Mouse (Mus musculus) gastrocnemius, adult 8-10 months (tissue): Measurements from ENCODE around the gene Tspan7. TPM values are rescaled to one million over a fixed set of nuclear protein-coding genes. Genes with fewer than 3 reads are reported as not detected.

Experiments
- DNase-seq, 2 experiments: peaks; one replicate each; pipeline ENCODE4 v3.0.0; 2022; ENCODE audit warnings: low spot score in 2 of 2
- total RNA-seq, 4 experiments: library from RNA; stranded (reverse); gene quantifications; 2 replicates each; pipeline ENCODE4 v1.2.4; 2022

Gene Tspan7
- 100 to 1,000 TPM in 3 of 4 experiments, 10 to 100 TPM in 1; 98.9 to 107 (median 106) TPM for total RNA-seq

DNA sequence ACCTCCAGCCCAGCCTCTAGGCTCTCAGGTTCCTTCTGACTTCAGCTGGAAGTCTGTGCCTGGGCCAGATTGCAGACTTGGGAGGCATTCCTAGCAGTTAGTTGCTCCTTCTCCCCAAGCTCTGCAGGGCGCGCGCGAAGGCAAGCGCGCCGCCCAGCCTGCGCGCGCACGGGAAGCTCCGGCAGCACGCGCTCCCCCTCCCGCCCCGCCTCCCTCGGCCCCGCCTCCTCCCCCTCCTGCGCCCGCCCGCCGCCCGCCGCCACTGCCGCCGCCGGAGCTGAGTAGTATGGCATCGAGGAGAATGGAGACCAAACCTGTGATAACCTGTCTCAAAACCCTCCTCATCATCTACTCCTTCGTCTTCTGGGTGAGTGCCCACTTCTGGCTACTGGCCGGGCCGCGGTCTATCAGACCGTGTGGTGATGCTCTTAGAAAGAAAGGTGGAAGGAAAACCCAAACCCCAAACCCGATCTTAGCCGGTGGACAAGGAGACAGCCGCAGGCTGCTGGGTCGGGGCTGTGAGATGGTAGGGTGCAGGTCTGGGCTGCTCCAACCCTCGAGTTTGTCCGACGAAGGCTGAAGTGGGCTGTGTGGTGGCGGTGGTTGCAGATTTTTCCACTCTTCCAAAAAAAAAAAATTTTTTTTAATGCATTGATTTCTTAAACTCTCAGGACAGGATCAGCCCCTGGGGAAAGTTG is at the start of gene Tspan7:
TSS of gene Tspan7 (plus strand) at position 287 of the 698 bp plus-strand sequence.
- peak; percentile 6 to 20 for DNase-seq

DNA sequence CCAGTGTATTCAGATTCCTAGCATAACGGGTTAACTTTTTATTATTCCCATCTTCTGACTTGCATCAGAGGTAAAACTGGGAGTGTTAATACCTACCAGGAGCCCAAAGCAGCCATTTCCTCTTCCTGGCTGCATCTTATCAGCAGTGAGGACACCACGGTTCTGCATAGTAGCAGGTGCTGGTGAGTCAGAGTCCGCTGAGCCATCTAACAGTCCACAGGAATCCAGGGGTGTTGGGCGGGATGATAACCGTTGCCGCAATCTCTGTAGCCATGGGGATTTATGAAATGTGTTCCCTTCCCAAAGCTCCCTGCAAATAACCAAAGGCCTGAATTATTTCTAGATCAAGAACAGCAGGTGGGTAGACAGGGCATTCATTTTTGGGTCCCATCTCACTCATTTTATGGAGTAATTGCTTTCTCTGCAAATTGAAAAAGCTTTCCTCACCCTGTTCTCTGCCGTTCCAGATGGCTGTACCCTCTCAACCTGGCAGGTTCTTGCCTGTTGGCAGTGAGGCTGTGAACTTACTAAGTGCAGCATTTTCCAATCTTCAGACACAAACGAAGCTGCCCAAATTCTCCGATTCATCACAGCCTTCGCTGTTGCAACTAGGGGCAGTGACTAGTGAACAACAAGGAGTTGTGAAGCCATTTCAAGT is 35.5 kb upstream of the Tspan7 start:
- DNase-seq, result no peak

DNA sequence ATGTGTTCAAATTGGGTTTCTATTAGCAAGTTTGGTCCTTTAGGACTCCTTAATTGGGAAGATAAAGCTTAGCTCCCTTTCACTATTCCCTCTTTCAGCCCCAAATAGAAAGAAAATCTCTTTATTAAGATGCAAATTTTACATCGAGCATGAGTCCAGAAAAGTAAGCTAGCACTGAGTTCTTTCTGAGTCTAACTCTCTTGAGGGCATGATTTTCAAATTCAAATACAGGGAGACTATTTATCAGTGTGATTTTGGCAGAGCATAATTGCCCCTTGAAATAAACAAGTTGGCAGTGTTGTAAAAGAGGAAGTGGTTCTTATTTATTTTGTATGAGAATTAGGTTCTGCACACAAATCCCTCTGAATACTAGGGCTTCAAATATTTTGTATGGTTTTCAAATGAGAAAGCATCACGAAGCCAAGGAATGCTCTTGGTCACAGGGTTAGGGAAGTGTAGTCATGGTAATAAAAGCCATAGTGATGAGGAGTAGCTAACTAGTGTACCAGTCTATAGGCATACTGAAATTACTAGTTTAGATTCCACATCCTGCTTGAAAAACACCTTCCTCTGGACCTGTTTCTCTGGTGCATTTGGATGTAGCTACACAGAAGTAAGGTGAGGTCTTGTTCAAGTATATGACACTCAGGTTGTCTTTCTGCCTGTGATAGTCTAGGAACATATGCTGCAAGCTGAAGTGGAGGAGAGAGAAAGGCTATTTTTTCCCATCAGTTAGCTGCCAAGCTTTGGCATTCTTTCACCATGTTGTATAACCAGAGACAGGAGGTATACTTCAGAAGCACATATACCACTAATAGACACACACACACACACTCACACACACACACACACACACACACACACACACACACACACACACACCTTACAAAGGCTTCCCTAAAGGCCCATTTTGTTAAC is 34.6 kb upstream of the Tspan7 start:
- no peak for DNase-seq

DNA sequence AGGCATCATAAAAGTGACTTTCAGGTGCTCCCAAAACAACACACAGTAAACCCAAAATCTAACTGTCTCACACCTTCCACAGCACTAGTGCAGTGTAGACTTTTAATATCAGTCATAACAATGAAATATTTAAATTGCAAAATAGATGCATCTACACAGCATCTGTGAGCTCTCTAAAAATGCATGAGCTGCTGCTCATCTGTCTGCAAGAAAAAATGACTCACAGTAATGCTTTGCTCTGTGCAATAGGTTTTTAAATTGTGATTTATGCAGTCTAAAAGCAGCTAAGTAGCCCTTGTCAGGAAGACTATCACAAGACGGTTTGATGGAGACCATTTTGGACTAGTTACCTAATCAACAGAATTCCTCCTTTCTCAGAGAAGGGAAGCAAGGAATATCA is 31.2 kb upstream of the Tspan7 start:
- DNase-seq, result no peak

DNA sequence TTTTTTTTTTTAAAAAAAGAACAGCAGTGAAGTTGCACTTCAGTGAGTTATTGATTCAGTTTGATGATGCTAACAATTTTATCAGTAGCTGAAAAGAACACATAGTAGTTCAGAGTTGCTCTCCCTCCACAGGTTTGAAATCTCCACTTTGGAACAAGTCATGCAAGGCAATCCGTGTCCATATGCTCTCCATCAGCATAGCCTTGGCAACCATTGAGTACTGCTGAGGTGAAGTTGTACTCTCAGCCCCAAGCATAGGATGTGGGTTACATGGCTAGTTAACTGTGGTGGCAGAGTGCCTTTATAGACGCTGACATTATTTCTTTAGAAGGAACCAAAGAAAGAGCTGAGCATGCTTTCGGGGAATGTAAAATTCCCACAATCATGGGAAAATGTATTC is 27.7 kb upstream of the Tspan7 start:
- no peak for DNase-seq

DNA sequence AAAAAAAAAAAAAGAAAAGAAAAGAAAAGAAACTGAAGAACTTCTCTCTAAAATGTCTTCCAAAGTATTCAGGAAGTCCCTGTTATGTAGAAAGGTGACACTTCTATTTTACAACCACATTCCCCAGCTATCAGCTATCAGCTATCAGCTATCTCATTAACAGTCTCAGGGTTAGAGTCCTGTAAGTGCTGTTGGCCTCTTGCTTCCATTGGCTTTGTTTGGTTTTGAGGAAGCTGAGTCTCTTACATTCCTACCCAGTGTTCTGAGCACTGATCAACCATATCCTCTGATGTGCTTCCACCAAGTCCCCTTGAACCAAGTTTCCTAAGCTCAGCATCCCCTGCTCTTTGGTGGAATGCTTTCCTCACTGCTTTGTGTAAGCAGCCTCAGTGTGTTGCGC is 7.9 kb upstream of the Tspan7 start:
- DNase-seq, result no peak

DNA sequence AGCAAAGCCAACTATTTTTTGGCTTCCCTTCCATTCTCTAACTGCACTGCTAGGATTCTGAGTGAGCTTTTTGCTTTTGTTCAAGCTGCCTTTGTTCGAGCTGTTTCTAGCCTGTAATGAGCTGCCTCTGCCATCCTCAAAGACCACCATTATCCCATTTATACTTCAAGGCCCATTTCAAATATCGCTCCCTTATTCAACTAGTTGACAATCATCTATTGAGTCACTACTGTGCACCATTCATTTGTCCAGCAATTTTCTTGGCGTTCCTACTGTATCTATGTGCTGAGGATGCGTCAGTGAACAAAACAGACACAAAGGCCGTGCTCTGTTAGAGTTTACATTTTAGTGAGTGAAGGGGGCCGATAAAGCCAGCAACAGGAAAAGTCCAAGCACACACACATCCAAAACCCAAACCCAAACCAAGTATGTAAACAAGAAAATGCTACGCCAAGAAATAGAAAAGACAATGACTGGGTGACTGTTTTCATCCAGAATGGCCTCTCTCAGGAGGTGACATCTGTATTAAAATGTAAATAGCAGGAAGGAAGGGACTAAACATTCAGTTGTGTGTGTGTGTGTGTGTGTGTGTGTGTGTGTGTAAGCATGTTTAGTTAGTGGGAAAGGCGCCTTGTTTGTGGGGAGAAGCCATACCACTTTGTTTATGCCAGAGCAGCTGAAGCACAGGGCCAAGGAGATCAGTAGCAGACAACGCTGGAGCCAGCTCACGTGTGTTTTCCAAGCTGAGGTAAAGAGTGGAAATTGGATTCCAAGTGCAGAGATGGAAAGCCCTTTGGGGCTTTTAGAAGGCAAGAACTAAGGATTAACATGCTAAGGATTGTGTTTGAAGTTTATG is 5.7 kb upstream of the Tspan7 start:
- no peak for DNase-seq

DNA sequence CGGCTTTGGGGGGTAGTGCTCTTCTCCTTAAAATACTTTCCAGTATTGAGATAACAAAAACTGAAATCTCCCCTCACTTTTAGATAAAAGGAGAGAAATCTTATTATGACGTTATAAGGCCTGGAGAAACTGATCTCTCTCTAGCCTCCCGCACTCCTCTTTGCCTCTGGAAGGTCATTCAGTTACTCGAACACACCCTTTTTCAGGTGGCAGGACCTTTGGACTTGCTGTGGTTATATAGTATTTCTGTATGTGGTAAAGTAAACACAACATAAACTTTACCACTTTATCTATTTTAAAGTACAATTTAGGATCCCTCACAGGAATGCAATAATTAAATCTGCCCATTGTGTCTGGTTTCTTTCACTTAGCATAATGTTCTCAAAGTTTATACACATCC is 5.0 kb upstream of the Tspan7 start:
- DNase-seq, result no peak

DNA sequence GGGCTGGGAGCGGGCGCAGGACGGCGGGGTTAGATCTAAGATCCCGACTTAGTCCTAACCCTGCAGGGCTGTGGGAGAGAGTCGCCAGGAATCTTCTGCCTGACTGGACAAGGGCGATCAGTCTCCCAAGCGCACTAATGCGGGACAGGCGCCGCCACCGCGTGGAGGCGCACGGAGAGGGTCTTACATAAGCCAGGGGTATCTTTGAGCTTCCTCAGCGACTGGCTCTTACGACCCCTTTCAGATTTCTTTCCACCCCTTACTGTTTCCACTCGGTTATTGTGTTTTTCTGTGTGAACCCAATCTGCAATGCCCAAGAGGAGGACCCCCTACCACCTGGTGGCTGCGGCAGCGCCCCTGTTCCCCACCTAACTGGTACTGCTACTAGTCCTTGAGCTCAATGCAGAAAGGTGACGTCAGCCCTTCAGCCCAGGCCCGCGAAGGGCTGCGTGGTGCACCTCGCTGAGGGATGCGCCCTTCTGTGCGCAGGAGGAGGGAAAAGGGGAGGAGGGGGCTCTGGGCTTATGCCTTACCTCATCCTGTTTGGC is 780 bp downstream of the Tspan7 start:
- DNase-seq, result peak; percentile 2 to 15

DNA sequence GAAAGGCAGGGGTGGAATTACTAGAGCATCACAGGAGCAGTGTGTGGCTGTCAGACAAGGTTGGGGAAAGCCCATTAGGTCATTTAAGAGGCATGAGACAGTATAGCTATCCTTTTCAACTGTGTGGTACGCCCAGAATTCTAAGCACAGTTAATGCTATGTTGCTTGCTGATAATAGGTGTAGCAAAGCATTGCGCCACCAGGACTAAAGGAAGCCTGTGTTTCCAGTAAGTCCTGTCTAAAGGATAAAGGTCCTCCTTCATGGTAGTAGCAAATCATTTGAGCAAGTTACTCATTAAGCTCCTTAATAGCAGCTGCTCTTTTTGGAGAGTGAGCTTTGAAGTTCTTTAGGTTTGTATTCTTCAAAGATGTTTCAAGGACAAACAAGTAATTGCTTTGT is 13.6 kb downstream of the Tspan7 start:
- DNase-seq, result no peak

DNA sequence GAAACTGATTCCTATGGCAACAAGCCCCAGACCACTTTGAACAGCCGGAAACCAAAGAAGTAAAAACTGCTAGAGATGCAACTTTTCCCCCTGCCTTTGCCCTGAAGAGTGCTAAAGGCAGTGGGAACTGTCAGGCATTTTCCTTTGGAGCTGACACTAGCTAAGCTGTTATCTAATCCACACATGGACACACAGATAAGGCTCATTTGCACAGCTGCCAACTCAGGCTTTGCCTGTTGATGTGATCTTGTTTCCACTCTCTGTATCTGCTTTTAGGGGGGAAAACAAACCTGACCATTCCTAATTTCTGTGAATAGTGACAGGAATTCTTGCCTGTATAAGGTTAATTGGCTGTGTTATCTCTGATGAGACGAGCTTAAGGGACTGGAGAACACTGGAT is 17.7 kb downstream of the Tspan7 start:
- DNase-seq, result no peak

DNA sequence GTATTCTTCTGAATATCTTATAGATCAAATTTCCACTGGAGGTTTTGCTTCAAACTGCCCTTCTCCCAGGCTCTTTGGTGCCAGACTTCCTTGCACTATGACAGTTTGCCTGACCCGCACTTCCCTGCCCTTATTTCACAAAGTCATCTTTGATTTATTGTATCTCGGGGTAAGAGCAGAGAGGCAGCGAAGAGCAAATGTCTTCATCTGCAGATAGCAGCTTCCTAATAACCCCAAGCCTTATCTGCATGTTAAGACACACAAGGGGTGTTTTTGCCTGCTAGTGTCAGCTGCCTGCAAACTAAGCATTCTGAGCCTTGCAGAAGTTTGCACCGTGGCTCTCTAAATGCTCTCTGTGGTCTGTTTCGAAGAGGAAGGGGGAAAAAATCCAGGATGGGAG is 29.5 kb downstream of the Tspan7 start:
- no peak for DNase-seq

DNA sequence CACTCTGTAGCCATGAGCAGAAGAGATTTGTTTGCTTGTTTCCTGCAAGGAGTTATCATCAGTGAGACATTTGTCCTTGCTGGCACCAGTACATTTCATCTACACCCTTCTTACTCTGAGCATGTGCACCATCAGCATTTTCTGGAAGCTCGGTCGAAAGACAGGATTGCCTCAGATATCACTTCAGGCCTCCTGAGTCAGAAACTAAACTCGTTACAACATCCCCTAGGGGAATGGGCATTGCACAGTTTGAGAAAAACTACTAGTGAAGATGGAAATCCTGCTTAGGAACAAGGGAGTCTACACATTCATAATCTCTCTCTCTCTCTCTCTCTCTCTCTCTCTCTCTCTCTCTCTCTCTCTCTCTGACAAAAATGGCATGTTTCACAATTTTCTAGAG is 30.0 kb downstream of the Tspan7 start:
- no peak for DNase-seq

DNA sequence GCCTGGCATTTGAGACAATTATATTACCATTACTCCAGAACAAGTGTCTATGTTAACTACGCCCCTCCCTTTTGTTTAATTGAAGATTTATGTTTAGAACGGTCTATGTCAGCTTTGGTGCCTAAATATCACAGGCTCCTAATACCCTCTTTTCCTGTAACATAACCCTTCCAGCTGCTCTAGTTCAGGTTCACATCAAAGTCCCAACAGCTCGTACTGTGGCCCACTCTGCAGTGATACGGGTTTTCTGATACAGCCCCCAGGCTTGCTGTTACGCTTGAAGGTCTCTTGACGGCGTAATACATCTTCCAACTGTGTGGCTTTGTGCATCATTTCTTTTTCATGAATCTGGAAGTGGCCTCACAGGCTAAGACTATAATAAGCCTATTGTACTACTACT is 31.5 kb downstream of the Tspan7 start:
- no peak for DNase-seq

DNA sequence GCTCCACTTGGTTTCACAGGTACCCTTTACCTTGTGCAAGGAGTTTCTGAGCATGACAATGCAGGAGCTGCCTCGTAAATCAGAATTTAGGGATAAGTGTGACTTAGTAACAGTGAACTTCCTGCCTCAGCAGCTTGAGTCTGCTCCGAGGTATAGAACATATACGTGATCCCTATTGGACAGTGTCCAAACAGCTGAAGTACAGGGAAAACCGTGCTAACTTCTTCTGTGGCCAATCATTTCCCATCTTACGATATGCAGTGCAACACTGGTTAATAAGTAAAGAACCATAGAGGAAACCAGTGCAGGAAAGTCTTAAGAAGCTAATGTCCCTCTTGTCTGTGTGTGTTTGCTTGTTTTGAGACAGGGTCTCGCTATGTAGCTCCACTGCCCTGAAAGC is 32.0 kb downstream of the Tspan7 start:
- DNase-seq, result no peak

DNA sequence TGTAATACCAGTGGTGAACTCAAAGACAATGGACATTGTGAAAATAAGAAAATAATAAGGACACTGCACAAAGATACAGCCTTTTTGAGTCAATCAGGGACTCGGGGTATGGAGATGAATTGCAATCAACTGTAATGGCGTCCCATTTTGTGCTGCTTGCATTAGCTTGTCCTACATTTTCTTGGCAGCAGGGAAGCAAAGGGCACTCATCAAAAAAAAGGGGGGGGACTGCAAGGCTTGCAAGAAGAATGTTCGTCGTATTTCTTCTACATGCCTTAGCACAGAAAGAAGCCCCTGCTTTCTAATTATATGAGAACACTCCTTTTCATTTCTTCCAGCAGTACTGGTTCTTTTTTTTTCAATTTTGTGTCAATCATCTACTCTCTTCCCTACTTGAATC is 32.8 kb downstream of the Tspan7 start:
- no peak for DNase-seq

DNA sequence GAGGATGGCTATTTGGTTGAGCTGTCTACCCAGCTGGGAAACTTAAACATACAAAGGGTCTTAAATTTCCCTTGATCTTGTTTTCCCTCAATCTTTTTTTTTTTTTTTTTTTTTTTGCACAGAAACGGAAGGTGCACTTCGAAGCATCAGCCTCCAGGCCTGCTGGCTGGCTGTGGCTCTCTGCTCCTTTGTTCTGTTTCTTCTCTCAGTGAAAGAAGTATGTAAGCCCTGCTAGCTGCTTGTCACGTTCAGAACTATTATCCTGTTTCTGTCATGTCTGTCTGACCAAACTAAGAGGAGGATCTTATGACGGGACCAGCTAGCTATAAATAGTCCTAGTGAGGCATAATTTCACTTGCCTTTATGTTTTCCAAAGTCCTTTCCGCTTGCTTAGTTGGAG is 33.6 kb downstream of the Tspan7 start:
- no peak for DNase-seq

DNA sequence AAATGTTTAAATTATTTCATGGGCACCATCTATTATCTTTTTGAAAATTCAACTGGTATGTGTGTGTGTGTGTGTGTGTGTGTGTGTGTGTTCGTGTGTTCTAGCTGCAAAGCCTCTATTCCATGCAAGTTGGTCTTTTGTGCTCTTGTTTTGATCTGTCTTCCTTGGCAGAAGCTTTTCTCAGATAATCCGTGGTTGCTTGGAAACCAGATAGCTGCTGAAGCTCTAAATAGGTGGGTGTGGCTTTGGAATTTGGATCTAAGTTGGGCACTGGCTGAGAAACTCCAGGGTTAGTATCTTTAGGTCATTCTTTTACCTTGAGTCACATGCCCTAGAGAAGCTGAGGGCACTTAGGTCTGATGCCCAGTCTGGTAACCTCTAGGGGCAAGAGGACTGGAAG is 50.5 kb downstream of the Tspan7 start:
- no peak for DNase-seq

DNA sequence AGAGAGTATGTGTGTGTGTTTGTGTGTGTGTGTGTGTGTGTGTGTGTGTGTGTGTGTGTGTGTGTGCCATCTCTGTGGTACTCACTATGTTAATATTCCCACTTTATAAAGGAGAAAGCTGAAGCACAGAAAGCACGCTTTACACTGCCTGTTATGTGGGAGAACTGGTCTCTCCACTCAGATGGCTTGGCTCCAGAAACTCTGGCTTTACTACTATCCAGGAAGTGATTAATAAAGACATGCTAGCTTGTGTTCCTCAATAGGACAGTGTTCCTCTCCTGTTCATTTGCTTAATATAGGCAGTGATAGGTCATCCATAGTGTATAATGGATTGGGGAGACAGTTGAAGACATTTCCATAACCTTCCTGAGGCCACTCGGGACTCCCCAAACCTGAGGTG is 54.1 kb downstream of the Tspan7 start:
- no peak for DNase-seq

DNA sequence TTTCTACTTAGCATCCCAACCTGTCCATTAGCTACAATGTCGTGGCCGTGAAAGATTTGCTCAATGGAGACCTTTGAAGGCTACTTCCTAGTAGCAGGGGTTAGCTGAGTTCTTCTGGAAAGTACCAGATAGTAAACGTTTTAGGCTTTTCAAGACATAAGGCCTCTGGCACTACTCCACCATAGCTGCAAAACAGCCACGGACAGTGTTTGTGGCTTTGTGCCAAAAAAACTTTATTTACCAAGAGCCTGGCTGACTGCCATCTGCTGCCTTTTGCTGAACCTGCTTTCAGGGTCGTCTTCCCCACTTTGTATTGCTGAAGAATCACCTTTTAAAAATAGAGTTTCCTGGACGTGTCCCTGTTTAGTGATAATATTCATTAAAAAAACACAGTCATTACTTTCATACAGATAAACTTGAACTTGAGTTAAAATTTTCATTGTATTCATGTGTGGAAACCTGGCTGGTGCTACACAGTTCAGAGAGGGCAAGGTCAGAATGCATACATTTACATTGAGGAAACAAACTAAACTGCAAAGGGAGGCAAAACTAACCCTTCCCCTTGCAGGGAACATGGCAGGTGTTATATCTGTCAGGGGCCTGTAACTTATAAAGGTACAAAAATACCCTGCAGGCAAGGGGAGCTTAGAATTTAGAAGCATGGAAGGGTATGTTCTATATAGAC is 54.7 kb downstream of the Tspan7 start:
- no peak for DNase-seq
